Mouse (Mus musculus): ENCODE results near the gene Rbm39. TPM values are rescaled to one million over a fixed set of nuclear protein-coding genes. Genes with fewer than 3 reads are reported as not detected.
A peak's percentile ranks its signal among the peaks of the same experiment; 100 is the strongest.

Rbm39 gene
- polyA plus RNA-seq, 1 experiment from 2014 or later = 502 TPM

- no peaks in the 10 kb centered on the region for H3K9me3 ChIP-seq (replicated peaks; ENCODE audit: control insufficient read depth, low read length)
- DNase-seq (ENCODE audit: low spot score) (no peak), ATAC-seq (no peak)
- no peak overlapping the region for H3K9ac ChIP-seq (ENCODE audit: low read length)
- H3K27ac ChIP-seq (ENCODE audit: low read depth, low read length) = no peak overlapping the region
- peaks cover 73% of the 10 kb centered on the region for H3K36me3 ChIP-seq (ENCODE audit: control insufficient read depth, insufficient read depth, low read length)
- H3K27me3 ChIP-seq (replicated peaks; ENCODE audit: control insufficient read depth, insufficient read depth, low read length) = no peaks in the 10 kb centered on the region
- no peak overlapping the region for H3K4me2 ChIP-seq (ENCODE audit: low read length)
- no peaks in the 10 kb centered on the region for H3K4me1 ChIP-seq (ENCODE audit: control insufficient read depth, insufficient read depth, low read length)
- H3K4me3 ChIP-seq (ENCODE audit: low read depth, low read length) = no peak overlapping the region
These were observed 28.5 kb downstream of the Rbm39 start for GRCm38 (mm10) chr2:156151538-156151937.

- DNase-seq (ENCODE audit: low spot score) = no peak
- Histone ChIP-seq H3K36me3 (ENCODE audit: control insufficient read depth, insufficient read depth, low read length) (peaks cover 58% of the 10 kb centered on the region), H3K4me1 (ENCODE audit: control insufficient read depth, insufficient read depth, low read length) (peaks cover 4% of the 10 kb centered on the region; the same call in 1 of the 2 replicates), H3K9me3 (replicated peaks; ENCODE audit: control insufficient read depth, low read length) (no peaks in the 10 kb centered on the region), H3K9ac (ENCODE audit: low read length) (no peak overlapping the region), H3K4me3 (ENCODE audit: low read depth, low read length) (no peak overlapping the region), H3K27ac (ENCODE audit: low read depth, low read length) (no peak overlapping the region), H3K27me3 (replicated peaks; ENCODE audit: control insufficient read depth, insufficient read depth, low read length) (no peaks in the 10 kb centered on the region), H3K4me2 (ENCODE audit: low read length) (no peak overlapping the region)
- 88% methylated on average over 3 of the region's 3 CpGs for WGBS
- ATAC-seq = no peak
These were observed 32.6 kb downstream of the Rbm39 start for GRCm38 (mm10) chr2:156147316-156147915.

GRCm38 (mm10) chr2:156146272-156146989 lies 33.6 kb downstream of the Rbm39 start:
- H3K4me2 ChIP-seq (ENCODE audit: low read length) = no peak overlapping the region
- no peak overlapping the region for H3K27ac ChIP-seq (ENCODE audit: low read depth, low read length)
- ATAC-seq (no peak), DNase-seq (ENCODE audit: low spot score) (peak; percentile 13)
- no peak overlapping the region for H3K4me3 ChIP-seq (ENCODE audit: low read depth, low read length)
- WGBS = 63% methylated on average over 5 of the region's 5 CpGs
- no peaks in the 10 kb centered on the region for H3K9me3 ChIP-seq (replicated peaks; ENCODE audit: control insufficient read depth, low read length)
- H3K4me1 ChIP-seq (ENCODE audit: control insufficient read depth, insufficient read depth, low read length) = peaks cover 4% of the 10 kb centered on the region; the same call in 1 of the 2 replicates
- H3K36me3 ChIP-seq (ENCODE audit: control insufficient read depth, insufficient read depth, low read length) = peaks cover 53% of the 10 kb centered on the region
- no peak overlapping the region for H3K9ac ChIP-seq (ENCODE audit: low read length)
- H3K27me3 ChIP-seq (replicated peaks; ENCODE audit: control insufficient read depth, insufficient read depth, low read length) = no peaks in the 10 kb centered on the region

GRCm38 (mm10) chr2:156145486-156146130 lies 34.4 kb downstream of the Rbm39 start:
- DNase-seq (ENCODE audit: low spot score) (no peak), ATAC-seq (no peak)
- Histone ChIP-seq H3K4me1 (ENCODE audit: control insufficient read depth, insufficient read depth, low read length) (peaks cover 4% of the 10 kb centered on the region; the same call in 1 of the 2 replicates), H3K4me2 (ENCODE audit: low read length) (peak overlapping the region; percentile 77), H3K36me3 (ENCODE audit: control insufficient read depth, insufficient read depth, low read length) (peaks cover 47% of the 10 kb centered on the region), H3K27ac (ENCODE audit: low read depth, low read length) (no peak overlapping the region), H3K9ac (ENCODE audit: low read length) (no peak overlapping the region), H3K4me3 (ENCODE audit: low read depth, low read length) (no peak overlapping the region), H3K27me3 (replicated peaks; ENCODE audit: control insufficient read depth, insufficient read depth, low read length) (no peaks in the 10 kb centered on the region), H3K9me3 (replicated peaks; ENCODE audit: control insufficient read depth, low read length) (no peaks in the 10 kb centered on the region)
- 54% methylated on average over 11 of the region's 11 CpGs for WGBS

- peaks cover 38% of the 10 kb centered on the region for H3K36me3 ChIP-seq (ENCODE audit: control insufficient read depth, insufficient read depth, low read length)
- DNase-seq (ENCODE audit: low spot score) = peak; percentile 98
- H3K4me1 ChIP-seq (ENCODE audit: control insufficient read depth, insufficient read depth, low read length) = peaks cover 4% of the 10 kb centered on the region; the same call in 1 of the 2 replicates
- H3K4me2 ChIP-seq (ENCODE audit: low read length) = peak within 1 kb of the TSS; percentile 77
- H3K27me3 ChIP-seq (replicated peaks; ENCODE audit: control insufficient read depth, insufficient read depth, low read length) = no peaks in the 10 kb centered on the region
- H3K4me3 ChIP-seq (ENCODE audit: low read depth, low read length) = peak within 1 kb of the TSS; percentile 75
- no peaks in the 10 kb centered on the region for H3K9me3 ChIP-seq (replicated peaks; ENCODE audit: control insufficient read depth, low read length)
- H3K27ac ChIP-seq (ENCODE audit: low read depth, low read length) = peak within 1 kb of the TSS; percentile 91
- H3K9ac ChIP-seq (ENCODE audit: low read length) = peak within 1 kb of the TSS; percentile 84
- under 1% methylated on average over 69 of the region's 70 CpGs for WGBS
- peak; percentile 98 for ATAC-seq
These were observed 35.9 kb downstream of the Rbm39 start, which contains the start of the genes Romo1 and Nfs1 for GRCm38 (mm10) chr2:156143953-156144724. Romo1 (plus strand) TSS chr2:156144039. Nfs1 (minus strand) TSS chr2:156144186.

- 2% methylated on average over 16 of the region's 16 CpGs for WGBS
- Histone ChIP-seq H3K9ac (ENCODE audit: low read length) (peak overlapping the region; percentile 84), H3K36me3 (ENCODE audit: control insufficient read depth, insufficient read depth, low read length) (peaks cover 31% of the 10 kb centered on the region), H3K4me2 (ENCODE audit: low read length) (peak overlapping the region; percentile 77), H3K27me3 (replicated peaks; ENCODE audit: control insufficient read depth, insufficient read depth, low read length) (no peaks in the 10 kb centered on the region), H3K9me3 (replicated peaks; ENCODE audit: control insufficient read depth, low read length) (no peaks in the 10 kb centered on the region), H3K27ac (ENCODE audit: low read depth, low read length) (peak overlapping the region; percentile 91), H3K4me3 (ENCODE audit: low read depth, low read length) (peak overlapping the region; percentile 75), H3K4me1 (ENCODE audit: control insufficient read depth, insufficient read depth, low read length) (peaks cover 4% of the 10 kb centered on the region; the same call in 1 of the 2 replicates)
- ATAC-seq = no peak
- DNase-seq (ENCODE audit: low spot score) = no peak
These were observed 36.7 kb downstream of the Rbm39 start for GRCm38 (mm10) chr2:156143367-156143766.

- Histone ChIP-seq H3K27me3 (replicated peaks; ENCODE audit: control insufficient read depth, insufficient read depth, low read length) (no peaks in the 10 kb centered on the region), H3K36me3 (ENCODE audit: control insufficient read depth, insufficient read depth, low read length) (peaks cover 26% of the 10 kb centered on the region), H3K9me3 (replicated peaks; ENCODE audit: control insufficient read depth, low read length) (no peaks in the 10 kb centered on the region), H3K4me2 (ENCODE audit: low read length) (peak overlapping the region; percentile 77), H3K27ac (ENCODE audit: low read depth, low read length) (no peak overlapping the region), H3K4me3 (ENCODE audit: low read depth, low read length) (peak overlapping the region; percentile 75; the same call in 1 of the 2 replicates), H3K4me1 (ENCODE audit: control insufficient read depth, insufficient read depth, low read length) (peaks cover 4% of the 10 kb centered on the region; the same call in 1 of the 2 replicates), H3K9ac (ENCODE audit: low read length) (no peak overlapping the region)
- DNase-seq (ENCODE audit: low spot score) (no peak), ATAC-seq (no peak)
- WGBS = 82% methylated on average over 2 of the region's 2 CpGs
These were observed 37.2 kb downstream of the Rbm39 start for GRCm38 (mm10) chr2:156142820-156143219.

GRCm38 (mm10) chr2:156135695-156136094 lies 44.3 kb downstream of the Rbm39 start:
- Histone ChIP-seq H3K27ac (ENCODE audit: low read depth, low read length) (no peak overlapping the region), H3K4me1 (ENCODE audit: control insufficient read depth, insufficient read depth, low read length) (no peaks in the 10 kb centered on the region), H3K9me3 (replicated peaks; ENCODE audit: control insufficient read depth, low read length) (no peaks in the 10 kb centered on the region), H3K27me3 (replicated peaks; ENCODE audit: control insufficient read depth, insufficient read depth, low read length) (no peaks in the 10 kb centered on the region), H3K4me3 (ENCODE audit: low read depth, low read length) (no peak overlapping the region), H3K36me3 (ENCODE audit: control insufficient read depth, insufficient read depth, low read length) (peaks cover 18% of the 10 kb centered on the region), H3K4me2 (ENCODE audit: low read length) (no peak overlapping the region), H3K9ac (ENCODE audit: low read length) (no peak overlapping the region)
- no peak for DNase-seq (ENCODE audit: low spot score)
- ATAC-seq = no peak
- WGBS = 85% methylated on average over 6 of the region's 6 CpGs
